Mouse (Mus musculus): ENCODE measurements around the gene Atxn7.
"Not testable (repeated sequence)": the region's sequence is repeated elsewhere in the genome, so short reads cannot be mapped to it uniquely, and the experiment has no call there.

Gene Atxn7

DNA sequence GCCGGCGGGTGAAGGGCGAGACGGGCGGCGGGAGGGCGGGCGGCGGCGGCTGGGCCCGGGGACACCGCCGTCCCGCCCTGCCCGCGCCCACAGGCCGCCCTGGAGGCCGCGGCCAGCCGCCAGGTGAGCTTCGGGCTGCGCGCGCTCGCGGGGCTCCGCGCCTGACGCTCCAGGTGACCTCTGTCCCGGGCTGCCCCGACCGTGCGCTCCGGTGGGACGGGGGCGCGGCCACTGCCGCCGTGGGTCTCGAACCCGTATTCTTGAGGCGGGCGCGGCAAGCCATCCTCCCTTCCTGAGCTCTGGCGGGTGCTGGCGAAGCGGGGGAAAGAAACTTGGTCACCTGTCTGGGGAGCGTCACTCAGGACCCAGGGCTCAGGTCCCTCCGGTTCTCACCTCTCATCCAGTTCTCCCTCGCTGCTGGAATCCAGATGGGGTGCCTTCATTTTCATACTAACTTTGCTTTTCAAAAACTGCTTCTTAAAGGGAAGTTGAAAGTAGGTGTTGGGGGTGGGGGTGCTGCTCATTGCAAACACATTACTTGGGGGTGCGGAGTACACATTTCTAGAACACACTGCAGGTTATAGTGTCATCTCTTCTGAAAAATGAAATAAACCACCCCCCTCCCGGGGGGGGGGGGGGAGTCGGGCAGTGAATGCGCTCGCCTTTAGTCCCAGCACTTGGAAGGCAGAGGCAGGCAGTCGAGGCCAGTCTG lies at the start of gene Atxn7, which contains the start of gene Thoc7:
TSS of gene Atxn7 (plus strand) at position 40 of the 712 bp plus-strand sequence.
TSS of gene Thoc7 (minus strand) at position 452 of the 712 bp plus-strand sequence.
- DNase-seq (ENCODE audit: low read depth, low spot score): peak; percentile 7

- no peak for DNase-seq (ENCODE audit: low read depth, low spot score)
Observed at GRCm38 (mm10) chr14:13914387-13915082, 46.7 kb upstream of the Atxn7 start, which contains the start of gene Gm281. TSS of gene Gm281 (minus strand) at chr14:13914478.

GRCm38 (mm10) chr14:13915207-13915606 lies 46.0 kb upstream of the Atxn7 start:
- no peak for DNase-seq (ENCODE audit: low read depth, low spot score)

DNA sequence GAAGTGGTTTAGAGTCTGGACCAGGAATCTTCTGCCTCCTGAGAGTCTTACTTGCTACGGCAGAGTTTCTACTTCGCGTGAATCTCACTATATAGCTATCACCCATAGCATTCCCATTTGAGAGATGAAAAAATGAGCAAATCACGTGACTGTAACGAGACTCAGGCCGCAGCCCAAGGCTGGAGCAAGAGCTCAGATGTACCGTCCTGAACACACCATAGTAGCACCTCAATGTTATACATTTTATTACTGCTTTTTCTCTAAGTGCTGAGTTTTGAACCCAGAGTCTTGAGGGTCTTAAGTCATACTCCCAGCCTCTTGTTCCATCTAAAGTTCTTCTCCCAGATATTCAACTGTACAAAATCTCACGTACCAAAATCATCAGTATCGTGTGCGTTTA lies 44.0 kb upstream of the Atxn7 start:
- DNase-seq (ENCODE audit: low read depth, low spot score): no peak

- peak; percentile 61 for DNase-seq (ENCODE audit: low read depth, low spot score)
Observed at GRCm38 (mm10) chr14:13917630-13918029, 43.6 kb upstream of the Atxn7 start.

DNA sequence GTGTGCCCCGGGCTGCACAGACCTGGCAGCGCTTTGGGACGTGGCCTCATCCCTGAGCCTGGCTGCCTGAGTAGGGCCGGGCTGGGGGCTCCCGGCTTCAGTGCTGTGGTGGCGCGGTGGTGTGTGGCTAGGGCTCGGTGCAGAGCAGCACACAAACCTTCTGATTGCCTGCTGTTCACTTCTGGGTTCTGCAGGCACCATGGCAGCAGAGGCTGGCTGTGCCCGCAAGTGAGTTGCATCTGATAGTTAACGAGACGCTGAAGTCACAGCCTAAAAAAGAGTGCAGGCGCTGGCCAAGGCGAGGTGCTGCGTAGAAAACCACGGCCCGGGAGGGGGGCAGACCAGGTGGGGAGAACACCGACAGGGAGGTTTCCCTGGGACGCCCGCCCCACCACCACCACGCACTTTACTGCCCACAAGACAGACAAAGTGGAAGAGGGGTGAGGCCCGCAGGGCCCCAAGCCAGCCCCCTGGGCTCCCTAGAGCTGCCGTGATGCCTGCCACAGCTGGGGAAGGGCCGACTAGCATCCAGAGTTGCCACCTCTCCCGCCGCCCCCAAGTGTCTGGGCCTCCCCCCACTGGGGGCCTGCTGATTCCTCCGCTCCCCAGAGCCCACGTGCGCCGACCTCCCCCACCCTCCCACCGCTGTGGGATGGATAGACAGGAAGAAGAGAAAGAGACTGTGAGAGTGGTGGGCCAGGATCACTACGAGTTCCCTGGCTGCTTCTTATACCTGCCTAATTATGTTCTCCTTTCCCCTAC lies 27.8 kb upstream of the Atxn7 start:
- DNase-seq (ENCODE audit: low read depth, low spot score): no peak

DNA sequence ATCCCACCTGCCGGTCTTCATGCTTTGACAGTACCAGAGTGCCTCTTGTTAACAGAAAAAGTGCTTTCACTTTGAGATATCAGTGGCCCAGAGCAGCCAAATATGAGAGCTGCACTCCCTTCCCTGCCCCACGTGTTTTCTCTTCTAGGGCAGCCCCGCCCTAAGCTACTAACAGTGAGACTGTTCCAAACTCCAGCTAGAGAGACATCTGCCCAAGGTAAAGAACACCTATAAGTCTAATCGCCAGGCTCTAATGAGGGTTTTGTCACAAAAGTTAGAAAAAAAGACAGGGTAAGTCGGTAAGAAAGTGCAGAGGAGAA lies 27.2 kb upstream of the Atxn7 start:
- DNase-seq (ENCODE audit: low read depth, low spot score): no peak

- DNase-seq (ENCODE audit: low read depth, low spot score): no peak
Observed at GRCm38 (mm10) chr14:13944686-13945085, 16.6 kb upstream of the Atxn7 start.

DNA sequence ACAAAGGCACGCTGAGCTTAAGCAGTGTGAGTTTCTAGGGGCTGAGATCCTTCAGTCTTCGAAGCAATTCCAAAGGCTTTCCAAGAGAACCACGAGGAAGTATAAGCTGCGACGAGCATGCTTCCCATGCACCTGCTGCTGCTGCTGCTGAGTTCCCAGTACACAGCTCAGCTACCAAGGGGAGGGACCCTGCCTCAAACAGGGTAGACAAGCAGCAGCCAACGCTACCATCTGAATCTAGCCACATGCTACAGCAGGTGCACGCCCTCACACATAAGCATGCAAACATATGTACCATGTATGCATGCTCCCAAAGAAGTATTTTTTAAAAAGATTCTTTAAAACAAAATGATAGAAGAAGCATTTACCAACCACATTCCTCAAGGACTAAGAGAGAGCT lies 12.9 kb upstream of the Atxn7 start:
- no peak for DNase-seq (ENCODE audit: low read depth, low spot score)

DNA sequence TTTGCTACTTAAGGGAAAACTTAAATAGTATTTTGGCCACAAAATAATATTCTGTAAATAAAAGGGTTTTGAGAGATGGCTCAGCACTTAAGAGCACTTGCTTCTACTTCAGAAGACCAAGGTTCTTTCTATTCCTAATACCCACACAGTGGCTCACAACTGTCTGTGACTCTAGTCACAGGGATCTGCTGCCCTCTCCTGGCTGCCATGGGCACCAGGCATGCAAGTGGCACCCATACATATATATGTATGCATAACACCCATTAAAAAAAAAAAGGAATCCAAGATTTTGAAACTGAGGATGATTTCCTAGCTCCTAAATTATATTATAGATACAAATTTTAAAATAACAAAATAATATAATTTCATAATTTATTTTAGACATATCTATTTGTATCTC lies 10.8 kb upstream of the Atxn7 start:
- DNase-seq (ENCODE audit: low read depth, low spot score): peak; percentile 17

DNA sequence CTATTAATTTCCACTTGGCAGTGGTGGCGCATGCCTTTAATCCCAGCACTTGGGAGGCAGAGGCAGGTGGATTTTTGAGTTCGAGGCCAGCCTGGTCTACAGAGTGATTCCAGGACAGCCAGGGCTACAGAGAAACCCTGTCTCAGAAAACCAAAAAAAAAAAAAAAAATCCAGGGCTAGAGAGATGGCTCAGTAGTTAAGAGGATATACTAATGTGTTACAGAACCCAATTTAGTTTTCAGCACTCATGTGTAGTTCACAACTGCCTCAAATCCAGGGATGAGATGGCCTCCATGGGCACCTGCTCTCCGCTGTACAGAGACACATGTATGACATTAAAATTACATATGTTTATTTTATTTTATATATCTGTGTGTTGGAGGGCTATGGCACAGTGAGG lies 9.1 kb upstream of the Atxn7 start:
- DNase-seq (ENCODE audit: low read depth, low spot score): not testable (repeated sequence)

- peak; percentile 5 for DNase-seq (ENCODE audit: low read depth, low spot score)
Observed at GRCm38 (mm10) chr14:13960079-13960478, 1.2 kb upstream of the Atxn7 start.

- DNase-seq (ENCODE audit: low read depth, low spot score): peak; percentile 37
Observed at GRCm38 (mm10) chr14:13960482-13961325, 536 bp upstream of the Atxn7 start.

- DNase-seq (ENCODE audit: low read depth, low spot score): no peak
Observed at GRCm38 (mm10) chr14:13962476-13962875, 1.2 kb downstream of the Atxn7 start.

DNA sequence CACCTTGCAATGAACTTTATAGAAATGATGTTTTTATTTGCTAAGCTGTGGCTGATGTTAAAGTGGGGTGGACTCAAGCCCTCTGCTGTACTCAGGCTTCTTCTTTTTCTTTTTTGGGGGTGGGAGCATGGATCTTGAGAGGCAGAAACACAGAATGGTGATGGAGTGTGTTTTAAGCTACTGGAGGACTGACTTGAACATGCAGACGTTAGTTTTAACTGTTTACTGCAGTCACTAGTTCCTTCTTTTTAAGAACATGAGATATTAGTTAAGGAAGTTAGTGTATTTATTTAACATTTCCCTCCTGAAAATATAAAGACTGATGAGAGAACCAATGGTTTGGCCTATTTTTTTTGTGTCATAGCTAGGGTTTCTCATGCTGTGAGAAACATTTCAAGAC lies 2.3 kb downstream of the Atxn7 start:
- DNase-seq (ENCODE audit: low read depth, low spot score): no peak

DNA sequence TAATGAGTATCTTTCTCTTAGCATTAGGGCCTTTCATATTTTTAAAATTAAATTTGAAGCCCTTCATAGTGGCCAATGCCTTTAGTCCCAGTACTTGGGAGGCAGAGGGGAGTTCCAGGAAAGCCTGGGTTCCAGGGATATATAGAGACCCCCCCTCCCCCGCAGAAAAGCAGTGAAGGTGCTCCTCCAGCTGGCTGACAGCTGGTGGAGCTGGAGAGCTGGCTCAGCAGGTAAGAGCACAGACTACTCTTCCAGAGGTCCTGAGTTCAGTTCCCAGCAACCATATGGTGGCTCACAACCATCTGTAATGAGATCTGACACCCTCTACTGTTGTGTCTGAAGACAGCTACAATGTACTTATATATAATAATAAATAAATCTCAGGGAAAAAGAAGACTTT lies 6.4 kb downstream of the Atxn7 start:
- DNase-seq (ENCODE audit: low read depth, low spot score): no peak

DNA sequence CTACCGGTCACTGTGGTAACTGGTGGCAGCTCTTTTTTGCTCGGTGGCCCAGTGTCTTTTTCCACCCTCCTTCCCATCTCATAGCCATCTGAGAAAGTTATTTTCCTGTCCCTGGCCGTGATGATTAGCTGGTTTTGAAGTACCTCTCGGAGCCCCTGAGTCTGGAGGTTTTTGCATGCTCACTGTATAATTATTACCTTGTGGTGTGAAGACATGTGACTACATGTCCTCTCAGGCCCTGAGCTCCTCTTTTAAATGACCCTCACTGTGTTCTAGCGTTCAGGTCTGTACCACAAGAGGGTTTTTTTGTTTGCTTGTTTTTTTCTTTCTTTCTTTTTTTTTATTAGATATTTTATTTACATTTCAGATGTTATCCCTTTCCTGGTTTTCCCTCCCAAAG lies 7.2 kb downstream of the Atxn7 start:
- no peak for DNase-seq (ENCODE audit: low read depth, low spot score)

DNA sequence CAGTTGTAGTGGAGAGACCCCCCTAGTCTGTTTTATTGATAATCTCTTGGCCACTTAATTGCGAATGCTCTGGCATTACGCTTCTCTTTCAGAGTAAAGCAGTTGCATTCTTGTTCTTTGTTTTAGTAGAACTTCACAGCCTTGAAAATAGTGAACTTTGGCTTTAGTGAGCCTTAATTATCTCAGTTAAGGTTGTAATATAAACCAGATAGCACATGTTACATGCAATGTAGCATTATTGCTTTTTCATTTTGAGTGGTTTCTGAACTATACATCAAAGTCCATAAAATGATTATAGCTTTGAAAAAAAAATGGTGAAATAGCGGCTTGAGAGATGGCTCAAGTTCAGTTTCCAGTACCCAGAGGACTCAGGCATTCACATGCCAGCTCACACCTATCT lies 9.3 kb downstream of the Atxn7 start:
- no peak for DNase-seq (ENCODE audit: low read depth, low spot score)

- DNase-seq (ENCODE audit: low read depth, low spot score): no peak
Observed at GRCm38 (mm10) chr14:13971644-13972234, 10.5 kb downstream of the Atxn7 start.

- DNase-seq (ENCODE audit: low read depth, low spot score): no peak
Observed at GRCm38 (mm10) chr14:13977498-13977897, 16.3 kb downstream of the Atxn7 start.

GRCm38 (mm10) chr14:13981286-13981685 lies 20.0 kb downstream of the Atxn7 start:
- no peak for DNase-seq (ENCODE audit: low read depth, low spot score)
